Mouse (Mus musculus) urinary bladder, postnatal 36 days (tissue): ENCODE results near the gene Mrps17.
"Not testable (repeated sequence)": the region's sequence is repeated elsewhere in the genome, so short reads cannot be mapped to it uniquely, and the experiment has no call there.

Source experiments
- DNase-seq, 2 experiments: peaks; one replicate each; pipeline ENCODE4 v3.0.0; 2022; ENCODE audit warnings: low spot score in 2 of 2, mixed read lengths in 1 of 2

The Mrps17 gene

DNA sequence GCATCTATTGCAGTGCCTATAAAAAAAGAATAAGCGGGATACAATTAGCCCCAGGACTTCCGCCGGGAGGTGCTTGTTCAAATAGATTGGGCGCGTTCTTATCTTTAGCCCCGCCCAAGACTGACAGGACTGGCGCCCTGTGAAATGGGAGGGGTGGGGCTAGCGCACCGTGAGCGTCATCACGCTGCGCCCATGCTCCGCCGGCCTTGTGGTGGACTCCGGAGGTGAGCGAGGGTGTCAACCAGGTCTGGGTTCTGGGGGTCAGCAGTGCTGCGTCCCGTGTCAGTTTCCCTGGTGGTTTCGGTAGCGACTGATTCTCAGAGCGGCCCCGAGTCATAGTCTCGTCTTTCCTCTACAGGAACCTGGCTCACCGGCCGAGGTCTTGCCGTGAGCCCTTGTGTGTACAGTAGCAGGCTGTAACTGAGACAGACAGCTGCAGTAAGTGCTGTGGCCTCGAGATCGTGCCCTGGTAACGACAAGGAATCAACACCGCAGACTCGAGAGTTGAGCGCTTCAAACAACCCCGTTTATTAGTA, at the start of gene Mrps17:
Gene Mrps17 (plus strand): TSS at position 172 of the 536 bp plus-strand sequence.
- DNase-seq, result peak; percentile 89 to 93

DNA sequence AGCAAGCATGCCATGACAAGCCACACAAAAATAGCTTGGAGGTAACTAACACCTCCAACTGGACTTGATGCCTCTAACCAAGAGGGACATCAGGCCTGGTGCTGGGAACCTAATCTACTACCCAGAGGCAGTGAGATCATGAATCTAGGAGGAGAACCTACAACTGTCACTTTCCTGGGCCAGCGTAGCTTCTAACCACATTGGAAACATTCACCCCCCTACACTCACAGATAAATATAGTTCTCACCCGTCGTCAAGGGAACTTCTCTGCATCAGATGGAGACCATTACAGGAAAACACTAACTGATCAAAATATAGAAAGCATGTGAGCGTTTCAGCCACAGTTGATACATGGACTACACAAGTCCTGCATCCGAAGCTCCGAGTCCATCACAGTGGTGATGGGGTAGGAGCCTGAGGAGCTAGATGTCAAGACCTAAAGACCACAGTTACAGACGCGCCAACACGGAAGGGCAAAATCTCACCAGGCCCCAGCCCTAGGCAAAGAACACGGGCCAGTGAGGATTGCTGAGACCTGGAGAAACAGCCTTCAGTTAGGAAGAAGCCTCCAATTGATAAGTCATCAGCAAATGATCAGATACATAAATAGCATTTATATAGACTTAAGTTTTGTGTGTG, 48.9 kb upstream of the Mrps17 start:
- DNase-seq, result no peak

DNA sequence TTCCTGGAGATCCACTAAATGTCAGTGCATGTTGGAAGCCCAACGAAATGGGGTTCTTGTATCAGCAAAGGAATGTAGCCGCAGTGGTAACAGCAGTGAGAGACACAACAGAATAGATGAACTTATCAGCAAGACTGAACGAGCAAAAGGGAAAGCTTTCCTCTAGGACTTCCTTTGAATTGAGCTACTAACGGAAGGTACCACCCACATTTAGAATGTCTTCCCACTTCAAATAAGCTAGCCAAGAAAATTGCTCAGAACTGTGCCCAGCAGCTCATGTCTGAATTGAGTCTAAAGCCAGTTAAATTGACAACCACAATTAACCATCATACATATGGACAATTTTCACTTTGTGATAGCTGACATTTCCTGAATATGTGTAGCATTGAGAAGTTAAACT, 47.4 kb upstream of the Mrps17 start:
- no peak for DNase-seq

DNA sequence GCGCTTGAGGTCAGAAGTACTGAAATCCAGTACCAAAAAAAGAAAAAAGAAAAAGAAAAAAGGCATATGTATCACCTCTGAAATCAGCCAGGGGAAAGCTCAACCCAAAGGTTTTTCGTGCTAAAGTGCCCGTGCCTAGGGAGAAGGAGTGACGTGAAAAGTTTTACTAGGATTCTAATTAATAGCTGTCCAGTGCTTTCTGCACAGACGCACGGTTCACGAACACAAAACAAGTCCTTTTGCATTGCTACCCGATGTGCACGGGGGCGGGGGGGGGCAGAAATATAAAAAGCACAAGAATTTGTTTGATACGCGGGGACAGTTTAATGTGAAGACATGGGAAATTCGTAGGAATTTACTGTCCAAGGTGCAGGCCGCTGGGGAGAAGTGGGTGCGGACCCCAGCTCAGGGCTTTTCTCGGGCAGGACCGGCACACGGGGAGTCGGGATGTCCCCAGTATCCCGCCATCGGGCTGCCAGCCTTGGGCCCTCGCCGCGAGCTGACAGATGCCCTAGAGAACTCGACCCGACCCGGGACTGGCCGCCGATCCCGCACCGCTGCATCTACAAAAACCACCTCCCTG, 45.8 kb upstream of the Mrps17 start:
- DNase-seq, result no peak

DNA sequence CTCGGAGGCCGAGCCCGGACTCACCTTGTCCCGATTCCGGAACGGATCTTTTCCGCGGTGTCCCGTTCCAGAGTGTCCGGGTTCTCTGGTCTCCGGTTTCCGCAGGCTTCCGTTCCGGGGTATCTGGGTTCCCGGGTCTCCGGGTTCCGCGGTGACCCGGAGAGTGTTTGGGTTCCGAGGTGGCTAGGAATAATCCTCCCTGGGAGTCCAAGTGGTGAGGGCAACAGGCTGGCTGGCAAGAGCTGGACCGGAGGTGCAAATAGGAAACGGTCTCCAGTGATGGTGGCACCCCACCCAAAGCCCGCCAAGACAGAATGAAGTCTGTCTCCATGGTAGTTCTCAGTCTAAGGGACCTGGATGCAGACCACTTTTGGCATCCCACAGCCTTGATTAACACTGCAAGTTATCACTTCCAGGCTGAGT, 45.2 kb upstream of the Mrps17 start, which contains the start of gene Zfp11:
Gene Zfp11 (minus strand): TSS at position 64 of the 423 bp plus-strand sequence.
- peak; percentile 77 to 80 for DNase-seq

DNA sequence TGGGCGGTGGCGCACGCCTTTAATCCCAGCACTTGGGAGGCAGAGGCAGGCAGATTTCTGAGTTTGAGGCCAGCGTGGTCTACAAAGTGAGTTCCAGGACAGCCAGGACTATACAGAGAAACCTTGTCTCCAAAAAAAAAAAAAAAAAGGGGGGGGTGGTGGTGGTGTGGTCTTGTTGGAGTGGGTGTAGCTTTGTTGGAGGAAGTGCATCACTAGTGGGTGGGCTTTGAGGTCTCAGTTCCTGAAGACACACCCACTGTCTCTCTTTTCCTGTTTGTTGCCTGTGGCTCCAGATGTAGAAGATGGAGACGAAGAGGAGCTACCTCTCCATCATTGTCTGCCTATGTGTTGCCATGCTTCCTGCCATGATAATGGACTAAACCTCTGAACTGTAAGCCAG, 30.2 kb upstream of the Mrps17 start:
- not testable (repeated sequence) for DNase-seq

DNA sequence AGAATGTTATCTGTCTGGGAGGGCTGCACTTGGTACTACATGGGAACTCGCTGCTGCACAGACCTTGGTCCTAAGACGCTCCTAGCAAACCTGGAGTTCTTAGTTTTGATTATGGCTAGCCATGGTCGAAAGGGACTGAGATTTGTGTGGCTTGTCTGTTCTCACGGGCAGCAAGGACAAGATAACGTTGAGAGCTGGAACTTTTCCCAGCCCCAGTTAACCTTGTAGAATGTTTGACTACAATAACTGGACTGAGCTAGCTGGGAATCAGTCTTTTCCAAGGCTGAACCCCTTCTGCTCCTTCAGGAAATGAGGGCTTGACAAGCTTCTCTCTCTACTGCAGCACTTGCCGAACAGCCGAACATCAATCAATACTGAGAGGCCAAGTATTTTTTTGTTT, 27.7 kb upstream of the Mrps17 start:
- no peak for DNase-seq

DNA sequence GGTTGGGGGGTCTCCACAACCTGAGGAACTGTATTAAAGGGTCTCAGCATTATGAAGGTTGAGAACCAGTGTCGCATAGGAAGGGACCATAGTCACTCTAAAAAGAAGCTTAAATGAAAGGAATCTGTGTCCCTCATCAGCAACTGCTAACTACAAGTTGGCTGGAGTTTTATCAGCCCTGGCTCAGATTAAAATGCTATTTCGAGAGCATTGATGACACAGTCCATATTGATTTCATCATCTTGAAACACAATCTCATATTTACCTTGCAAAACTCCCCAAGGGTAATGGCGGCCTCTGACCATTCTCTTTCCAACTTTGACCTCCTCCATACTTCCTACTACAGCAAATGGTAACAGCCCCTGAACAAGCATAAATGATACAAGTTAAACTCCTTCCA, 24.8 kb upstream of the Mrps17 start:
- DNase-seq, result no peak

DNA sequence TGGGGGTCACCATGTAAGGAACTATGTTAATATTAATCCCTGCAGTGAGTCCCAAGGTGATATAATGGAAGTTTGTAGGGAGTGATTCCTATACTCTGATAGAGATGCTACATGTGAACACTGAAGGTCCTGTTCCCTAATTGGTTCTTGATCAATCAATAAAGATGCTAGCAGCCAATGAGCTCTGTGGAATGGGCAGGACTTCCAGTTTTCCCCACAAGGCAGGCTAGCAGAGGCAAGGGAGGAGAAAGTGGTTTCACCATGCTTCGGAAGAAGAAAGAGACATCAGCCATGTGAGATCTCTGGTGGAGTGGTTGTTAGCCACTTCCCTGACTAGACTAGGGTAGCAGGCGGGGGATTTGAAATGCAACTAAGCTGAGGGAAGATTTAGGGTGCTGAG, 14.8 kb upstream of the Mrps17 start:
- DNase-seq, result no peak

DNA sequence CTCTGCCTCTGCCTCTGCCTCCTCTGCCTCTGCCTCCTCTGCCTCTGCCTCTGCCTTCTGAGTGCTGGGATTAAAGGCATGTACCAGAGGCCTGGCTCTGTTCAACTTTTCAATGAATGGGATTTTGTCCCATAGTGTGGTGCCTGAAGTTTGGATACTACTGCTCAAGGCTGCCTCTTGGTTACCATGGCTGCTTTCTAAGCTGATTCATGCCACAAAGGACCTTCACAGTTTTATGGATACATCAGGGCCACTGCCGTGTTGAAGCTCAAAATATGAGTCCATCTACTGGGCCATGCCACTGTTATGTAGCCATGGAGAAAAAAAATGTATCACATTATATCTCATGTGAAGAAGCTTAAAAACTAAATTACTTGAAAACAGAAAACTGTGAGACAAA, 13.6 kb upstream of the Mrps17 start:
- no peak for DNase-seq

DNA sequence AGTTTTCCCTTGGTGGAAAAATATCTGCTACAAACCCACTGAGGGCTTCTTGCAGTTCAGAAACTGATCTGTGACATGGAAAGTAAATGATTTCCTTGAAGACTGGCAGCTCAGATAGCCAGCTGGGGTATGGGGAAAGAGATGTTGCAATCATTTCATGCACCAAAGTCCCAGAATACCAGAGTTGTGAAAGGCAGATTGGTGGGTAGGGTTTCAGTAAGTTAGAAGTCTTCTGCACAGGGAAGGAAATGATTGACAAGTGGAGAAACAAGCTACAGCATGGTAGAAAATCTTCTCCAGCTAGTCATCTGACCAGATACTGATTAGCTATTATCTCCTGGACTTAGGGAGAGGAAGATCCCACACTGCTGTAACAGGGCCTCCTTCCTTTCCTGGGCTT, 11.9 kb upstream of the Mrps17 start:
- no peak for DNase-seq

DNA sequence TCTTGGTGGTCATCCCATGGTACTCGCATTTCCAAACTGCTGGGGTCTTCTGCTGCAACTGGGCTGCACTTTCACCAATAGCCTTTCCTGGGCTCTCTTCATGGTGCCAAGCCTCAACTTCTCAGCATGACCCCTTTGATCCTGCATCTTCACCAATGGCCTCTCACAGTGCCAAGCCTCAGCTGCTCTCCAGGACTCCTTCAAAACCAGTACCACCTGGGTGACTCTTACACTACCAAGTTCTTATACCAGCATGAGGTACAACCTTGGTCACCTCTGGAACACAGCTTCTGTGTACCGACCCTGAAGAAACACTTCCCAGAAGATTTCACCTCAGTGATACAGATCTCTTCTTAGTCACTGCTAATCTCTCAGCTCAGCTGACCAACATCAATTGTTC, 6.9 kb upstream of the Mrps17 start, which contains the start of gene Sept14:
Gene Sept14 (minus strand): TSS at position 101 of the 400 bp plus-strand sequence.
- DNase-seq, result no peak

DNA sequence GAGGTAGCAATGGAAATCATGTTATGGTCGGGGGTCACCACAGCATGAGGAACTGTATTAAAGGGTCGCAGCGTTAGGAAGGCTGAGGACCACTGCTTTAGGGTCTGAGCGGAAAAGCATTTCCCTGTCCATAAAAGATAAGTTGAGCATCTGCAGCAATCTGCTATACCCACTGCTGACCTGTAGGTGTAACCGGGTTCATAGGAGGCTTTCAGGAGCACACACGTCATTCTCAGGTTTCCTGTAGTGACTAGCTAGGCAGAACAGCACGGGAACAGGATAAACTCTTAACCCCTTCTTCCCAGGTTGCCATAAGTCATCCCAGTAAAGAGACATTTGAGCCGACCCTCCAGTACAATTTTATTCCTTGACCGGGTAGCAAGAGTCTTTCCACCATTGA, 1.7 kb downstream of the Mrps17 start:
- DNase-seq, result no peak

DNA sequence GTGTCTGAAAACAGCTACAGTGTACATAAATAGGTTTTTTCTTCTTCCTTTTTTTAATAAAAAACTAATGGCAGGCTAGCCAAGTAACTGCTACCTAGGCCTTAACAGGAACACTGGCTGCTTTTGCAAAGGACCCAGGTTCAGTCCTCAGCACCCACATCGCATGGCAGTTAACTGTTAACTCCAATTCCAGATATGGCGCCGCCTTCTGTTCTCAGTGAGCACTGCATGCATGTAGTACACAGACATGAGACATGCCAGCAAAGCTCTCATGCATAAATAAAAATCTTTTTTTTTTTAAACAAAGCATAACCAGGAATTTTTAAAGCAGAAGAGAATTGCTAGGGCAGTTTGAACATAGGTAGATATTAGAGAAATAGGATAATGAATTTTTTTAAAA, 4.9 kb downstream of the Mrps17 start:
- DNase-seq, result no peak

DNA sequence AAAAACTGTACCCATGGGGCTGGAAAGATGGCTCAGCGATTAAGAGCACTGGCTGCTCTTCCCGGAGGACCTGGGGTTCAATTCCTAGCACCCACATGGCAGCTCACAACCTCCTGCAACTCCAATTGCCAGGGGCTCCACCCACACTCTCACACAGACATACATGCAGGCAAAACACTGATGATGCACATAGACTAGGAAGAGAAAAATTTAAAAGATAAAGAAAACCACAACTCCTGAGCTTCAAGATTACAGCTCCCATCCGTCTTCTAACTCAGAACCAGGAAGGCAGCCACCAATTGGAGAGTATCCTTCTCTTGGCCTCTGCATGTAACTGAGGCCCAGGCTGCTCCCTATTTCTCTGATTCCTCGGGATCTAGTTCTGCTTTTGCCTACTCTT, 9.0 kb downstream of the Mrps17 start:
- no peak for DNase-seq

DNA sequence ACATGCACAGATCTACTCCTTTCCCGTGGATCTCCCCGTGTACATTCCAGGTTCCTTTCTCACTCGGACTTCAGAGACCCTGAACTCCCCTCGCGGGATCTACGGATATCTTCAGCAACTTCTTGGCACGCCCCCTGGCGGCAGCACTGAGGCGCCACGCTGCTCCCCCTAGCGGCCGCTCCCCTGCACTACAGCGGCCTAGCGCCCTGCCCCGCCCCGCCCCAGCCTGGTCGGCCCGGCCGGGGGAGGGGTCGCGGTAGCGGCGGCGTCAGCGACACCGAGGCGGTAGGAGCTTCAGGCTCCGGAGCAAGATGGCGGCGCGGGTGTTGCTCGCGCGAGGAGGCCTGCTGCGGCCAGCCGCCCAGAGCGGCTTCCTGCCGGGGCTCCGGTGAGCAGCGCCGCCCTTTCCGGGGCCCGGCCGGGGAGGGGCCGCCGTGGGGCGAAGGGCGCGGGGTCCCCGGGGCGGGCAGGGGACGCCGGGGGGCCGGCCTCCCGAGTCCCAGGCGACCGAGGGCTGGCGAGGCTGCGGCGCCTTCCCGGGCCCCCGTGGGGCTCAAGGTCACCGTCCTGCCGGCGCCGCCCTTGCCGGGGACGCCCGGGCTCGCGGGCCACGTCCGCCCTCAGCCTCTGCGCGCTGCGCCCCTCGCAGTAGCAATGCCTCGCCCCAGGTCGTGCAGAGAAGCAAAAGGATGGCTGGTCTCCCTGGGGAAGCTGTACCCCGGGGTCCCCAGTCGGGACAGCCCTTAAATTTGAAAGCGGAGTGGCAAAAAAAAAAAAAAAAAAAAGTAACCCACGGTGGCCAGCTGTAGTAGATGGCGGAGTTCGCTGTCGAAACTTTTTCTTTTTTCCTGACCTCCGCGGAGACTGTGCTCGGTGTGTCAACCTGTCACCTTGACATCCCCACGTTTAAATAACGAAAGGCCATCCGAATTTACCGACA, 9.8 kb downstream of the Mrps17 start, which contains the start of gene Nipsnap2:
Gene Nipsnap2 (plus strand): TSS at position 230 of the 940 bp plus-strand sequence.
- peak; percentile 90 to 91 for DNase-seq

DNA sequence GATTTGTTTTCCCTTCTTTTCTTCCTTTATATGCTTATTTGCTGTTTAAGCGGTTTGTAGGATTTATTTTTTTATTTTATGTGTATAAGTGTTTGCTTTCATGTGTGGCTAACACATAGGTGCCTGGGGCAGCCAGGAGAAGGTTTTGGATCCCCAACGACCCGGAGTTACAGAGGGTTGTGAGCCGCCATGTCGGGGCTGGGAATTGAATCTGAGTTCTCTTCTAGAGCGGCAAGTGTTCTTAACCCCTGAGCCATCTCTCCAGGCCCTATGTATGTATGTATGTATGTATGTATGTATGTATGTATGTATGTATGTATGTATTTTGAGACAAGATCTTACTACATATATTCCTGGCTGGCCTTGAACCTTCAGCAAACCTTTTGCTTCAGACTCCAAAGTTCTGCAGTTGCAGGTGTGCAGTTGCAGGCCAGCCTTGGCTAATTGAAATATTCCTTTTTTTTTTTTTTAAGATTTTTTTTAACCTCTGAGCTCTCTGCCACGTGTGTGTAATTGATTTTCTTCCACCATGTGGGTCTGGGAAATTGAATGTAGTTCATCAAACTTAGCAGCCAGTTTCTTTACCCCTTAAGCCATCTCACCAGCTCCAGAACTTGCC, 10.6 kb downstream of the Mrps17 start:
- DNase-seq, result no peak

DNA sequence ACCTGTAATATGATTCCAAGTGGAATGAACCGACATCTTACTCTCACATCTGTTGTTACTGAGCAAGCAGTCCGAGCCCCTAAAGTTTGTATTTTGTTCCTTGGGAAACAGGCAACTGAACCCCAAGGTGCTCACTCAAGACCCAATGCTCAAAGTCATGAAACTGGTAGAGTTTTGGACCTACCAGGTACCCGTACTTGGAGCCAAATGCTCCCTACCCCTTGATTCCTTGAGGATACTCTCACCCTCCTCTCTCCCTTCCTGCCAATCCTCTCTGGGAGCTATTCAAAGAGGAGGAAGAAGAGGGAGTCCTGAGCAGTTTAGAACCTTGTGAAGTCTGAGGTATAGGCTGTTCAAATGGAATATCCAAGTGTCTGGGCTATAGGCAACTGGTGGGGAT, 11.5 kb downstream of the Mrps17 start:
- no peak for DNase-seq

DNA sequence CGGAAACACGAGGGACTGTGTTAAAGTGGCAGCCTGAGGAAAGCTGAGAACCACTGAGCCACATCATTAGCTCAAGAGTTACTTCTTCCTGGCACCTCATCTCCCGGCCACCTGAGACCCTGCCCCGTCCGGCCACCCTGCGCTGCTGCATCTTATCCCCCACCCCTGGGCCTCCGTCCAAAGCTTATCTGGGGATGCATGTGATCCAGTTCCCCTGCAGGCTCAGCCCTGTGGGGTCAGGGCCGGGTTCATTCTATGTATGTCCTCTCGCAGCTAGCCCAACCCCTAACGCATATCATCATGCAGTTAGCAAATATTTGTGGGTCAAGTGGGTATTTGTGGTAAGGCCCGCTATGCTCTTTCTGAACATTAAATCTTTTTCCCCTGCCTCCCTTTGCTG, 14.0 kb downstream of the Mrps17 start:
- DNase-seq, result no peak

DNA sequence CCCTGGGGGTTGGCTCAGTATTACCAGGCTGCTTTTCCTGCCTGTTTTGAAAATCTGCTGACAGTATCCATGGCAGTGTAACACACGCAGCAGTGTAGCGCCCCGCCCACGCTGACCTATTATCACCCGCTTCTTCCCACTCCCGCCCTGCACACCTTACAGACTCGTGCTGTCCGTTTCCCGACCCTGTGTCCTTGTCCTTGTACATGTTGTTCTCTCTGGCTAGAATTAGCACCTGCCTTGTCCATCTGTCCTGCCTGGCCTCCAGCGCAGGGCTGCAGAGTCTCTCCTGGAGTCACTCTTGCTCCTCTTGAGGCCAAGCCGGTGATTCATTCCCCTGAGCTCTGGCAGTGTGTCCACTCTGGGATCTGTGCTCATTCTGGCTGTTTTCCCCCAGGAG, 15.0 kb downstream of the Mrps17 start:
- DNase-seq, result peak; percentile 39 to 42

DNA sequence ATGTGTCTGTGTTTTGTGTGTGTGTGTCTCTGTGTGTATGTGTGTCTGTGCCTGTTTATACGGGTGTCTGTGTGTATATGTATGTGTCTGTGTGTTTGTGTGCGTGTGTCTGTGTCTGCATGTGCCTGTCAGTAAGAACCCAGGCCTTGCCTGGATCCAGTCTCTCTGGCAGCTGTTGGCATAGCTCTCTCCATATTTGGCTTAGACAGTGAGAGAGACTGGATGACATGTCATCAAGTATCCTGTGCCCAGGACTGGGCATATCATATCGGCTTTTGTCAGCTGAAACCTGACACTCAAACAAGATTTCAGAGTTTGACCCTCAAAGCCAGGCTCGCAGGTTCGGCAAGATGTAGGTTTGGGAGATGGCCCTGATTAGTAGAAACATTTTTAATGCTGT, 15.7 kb downstream of the Mrps17 start:
- DNase-seq, result no peak

DNA sequence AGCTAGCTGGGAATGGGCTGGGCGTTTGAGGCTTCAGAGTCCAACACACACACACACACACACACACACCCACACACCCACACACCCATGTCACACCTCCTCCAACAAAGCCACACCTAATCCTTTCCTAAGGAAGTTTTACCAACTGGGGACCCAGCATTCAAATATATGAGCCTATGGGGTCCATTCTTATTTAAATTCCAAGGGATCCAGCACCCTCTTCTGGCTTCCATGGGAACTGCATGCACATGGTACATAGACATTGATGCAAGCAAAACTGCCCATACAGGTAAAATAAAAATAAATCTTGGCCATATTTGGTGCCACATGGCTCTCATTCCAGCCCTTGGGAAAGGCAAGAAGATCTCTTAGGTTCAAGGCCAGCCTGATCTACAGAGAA, 25.7 kb downstream of the Mrps17 start:
- DNase-seq, result no peak
